Comparison of ENCODE assay signal across 12 mouse cellular contexts in the genomic region with DNA sequence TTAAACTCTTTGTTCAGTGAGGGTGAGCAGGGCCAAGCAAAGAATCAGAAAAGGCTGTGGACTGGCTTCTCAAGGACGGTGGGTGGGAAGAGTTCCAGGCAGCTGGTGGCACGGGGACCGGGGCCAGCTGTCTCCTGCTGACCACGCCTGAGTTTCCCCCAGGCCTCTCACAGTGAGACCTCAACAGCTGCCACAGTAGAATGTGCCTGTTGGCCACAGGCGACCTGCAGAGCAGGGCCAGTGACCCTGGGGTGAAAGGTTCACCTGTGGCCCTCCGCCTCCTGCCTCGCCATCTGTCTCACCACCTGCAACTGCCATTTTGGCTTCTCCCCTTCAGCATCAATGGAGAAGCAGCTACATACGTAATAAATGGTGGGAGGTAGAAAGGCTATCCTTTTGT. TPM values are rescaled to one million over a fixed set of nuclear protein-coding genes. Genes with fewer than 3 reads are reported as not detected.
A peak's percentile ranks its signal among the peaks of the same experiment; 100 is the strongest.
DNase-seq lines count a peak whose midpoint lies in the region; ATAC-seq and TF ChIP-seq lines count a peak whose summit lies in the region.
"Had no signal": no experiment of that assay in that cellular context is flagged by ENCODE, and none has a peak within 500 bp of the region (broad histone marks: within the 10 kb centered on the region; RNA-seq: fewer than 3 reads in every experiment).

No protein-coding gene starts in this region.

- no peak for TF ChIP-seq POLR2A in cerebellum, adult 2 months (IDR thresholded peaks at IDR 0.05; ENCODE audit: borderline replicate concordance, insufficient read depth, low read length)

- TF ChIP-seq CTCF in cerebellum, adult 2 months (IDR thresholded peaks at IDR 0.05; ENCODE audit: borderline replicate concordance, insufficient read depth, low read depth, low read length): no peak

- no peak overlapping the region for H3K27ac ChIP-seq in hindbrain, embryonic 11.5 days (ENCODE audit: low read depth, low read length)
- H3K27ac ChIP-seq in hindbrain, embryonic 12.5 days: no peak overlapping the region
- no peak overlapping the region for H3K27ac ChIP-seq in cerebellum, adult 2 months (ENCODE audit: insufficient read depth, low read length)
- H3K27ac ChIP-seq in neural tube, embryonic 13.5 days (replicated peaks): peak overlapping the region; percentile 38; the same call in 1 of the 2 replicates
- H3K27ac ChIP-seq: kidney, embryonic 15.5 days; liver, embryonic 15.5 days had no signal

- no peaks in the 10 kb centered on the region for H3K9me3 ChIP-seq in hindbrain, embryonic 11.5 days (ENCODE audit: control insufficient read depth, low read length)
- H3K9me3 ChIP-seq in hindbrain, embryonic 12.5 days (replicated peaks): no peaks in the 10 kb centered on the region
- no peaks in the 10 kb centered on the region for H3K9me3 ChIP-seq in neural tube, embryonic 13.5 days
- H3K9me3 ChIP-seq: kidney, embryonic 15.5 days; liver, embryonic 15.5 days had no signal

- no peak overlapping the region for H3K9ac ChIP-seq in hindbrain, embryonic 11.5 days (ENCODE audit: low read depth, low read length)
- H3K9ac ChIP-seq in hindbrain, embryonic 12.5 days: no peak overlapping the region
- H3K9ac ChIP-seq in neural tube, embryonic 13.5 days: no peak overlapping the region
- H3K9ac ChIP-seq: kidney, embryonic 15.5 days; liver, embryonic 15.5 days had no signal

- peak; percentile 43; the same call in 1 of the 2 replicates for ATAC-seq in hindbrain, embryonic 11.5 days (ENCODE audit: low FRiP score)
- no peak for ATAC-seq in hindbrain, embryonic 12.5 days (ENCODE audit: low FRiP score)
- no peak for ATAC-seq in neural tube, embryonic 13.5 days (ENCODE audit: low read depth)

- 30% methylated on average over 8 of the region's 8 CpGs for WGBS in hindbrain, embryonic 11.5 days
- 32% methylated on average over 8 of the region's 8 CpGs for WGBS in hindbrain, embryonic 12.5 days
- 15% methylated on average over 8 of the region's 8 CpGs for WGBS in cerebellum, adult 2 months
- 23% methylated on average over 8 of the region's 8 CpGs for WGBS in neural tube, embryonic 13.5 days

- H3K27me3 ChIP-seq in hindbrain, embryonic 11.5 days (ENCODE audit: control insufficient read depth, insufficient read depth, low read length): no peaks in the 10 kb centered on the region
- H3K27me3 ChIP-seq in hindbrain, embryonic 12.5 days: no peaks in the 10 kb centered on the region
- H3K27me3 ChIP-seq in cerebellum, adult 2 months (ENCODE audit: control insufficient read depth, insufficient read depth, low read length): no peaks in the 10 kb centered on the region
- no peaks in the 10 kb centered on the region for H3K27me3 ChIP-seq in neural tube, embryonic 13.5 days
- H3K27me3 ChIP-seq: liver, embryonic 15.5 days had no signal

- DNase-seq in hindbrain, embryonic 11.5 days (ENCODE audit: low spot score): peak; percentile 39
- DNase-seq in cerebellum, adult 2 months: peak; percentile 72
- DNase-seq in cerebellum, postnatal 36 days: peak; percentile 62 to 64
- DNase-seq in liver: no peak
- DNase-seq in natural killer cell, adult 2 months (ENCODE audit: low spot score in 2 of 2): no peak
- DNase-seq: heart, postnatal 4 days; lung, postnatal 36 days; thymus, adult 2 months had no signal

- H3K4me2 ChIP-seq in hindbrain, embryonic 11.5 days (replicated peaks; ENCODE audit: low read depth, low read length): no peak overlapping the region
- no peak overlapping the region for H3K4me2 ChIP-seq in hindbrain, embryonic 12.5 days (replicated peaks)
- H3K4me2 ChIP-seq in neural tube, embryonic 13.5 days: no peak overlapping the region
- H3K4me2 ChIP-seq: kidney, embryonic 15.5 days; liver, embryonic 15.5 days had no signal

- H3K36me3 ChIP-seq in hindbrain, embryonic 11.5 days (ENCODE audit: control insufficient read depth, insufficient read depth, low read length): no peaks in the 10 kb centered on the region
- 0 out of 2 replicates have a peak, but pooled peaks cover 4% of the 10 kb centered on the region for H3K36me3 ChIP-seq in hindbrain, embryonic 12.5 days
- no peaks in the 10 kb centered on the region for H3K36me3 ChIP-seq in neural tube, embryonic 13.5 days
- H3K36me3 ChIP-seq: kidney, embryonic 15.5 days; liver, embryonic 15.5 days had no signal

- 0 out of 2 replicates have a peak, but pooled peaks cover 2% of the 10 kb centered on the region for H3K4me1 ChIP-seq in hindbrain, embryonic 11.5 days (replicated peaks; ENCODE audit: control insufficient read depth, insufficient read depth, low read length)
- peaks cover 23% of the 10 kb centered on the region for H3K4me1 ChIP-seq in hindbrain, embryonic 12.5 days
- H3K4me1 ChIP-seq in cerebellum, adult 2 months (ENCODE audit: control insufficient read depth, insufficient read depth, low read length): peaks cover 48% of the 10 kb centered on the region
- H3K4me1 ChIP-seq in neural tube, embryonic 13.5 days (replicated peaks): peaks cover 46% of the 10 kb centered on the region
- H3K4me1 ChIP-seq: liver, embryonic 15.5 days had no signal

- H3K4me3 ChIP-seq in hindbrain, embryonic 11.5 days (ENCODE audit: low read depth, low read length): no peak overlapping the region
- H3K4me3 ChIP-seq in hindbrain, embryonic 12.5 days: no peak overlapping the region
- H3K4me3 ChIP-seq in cerebellum, adult 2 months (replicated peaks; ENCODE audit: insufficient read depth, low read depth, low read length): no peak overlapping the region
- no peak overlapping the region for H3K4me3 ChIP-seq in neural tube, embryonic 13.5 days
- H3K4me3 ChIP-seq: kidney, embryonic 15.5 days; liver, embryonic 15.5 days had no signal

RNA-seq across cellular contexts. Expression of a gene that starts 35.1 kb away (rescaled TPM):
- 14.8 and 21.1 TPM in 2 replicates for polyA plus RNA-seq in hindbrain, embryonic 11.5 days (2014; fragmentation: Nextera tagmentation; extraction: Ambion mirVana)
- polyA plus RNA-seq in hindbrain, embryonic 12.5 days (2016; fragmentation: Nextera tagmentation; extraction: Ambion mirVana): 15.2 and 20.2 TPM in 2 replicates
- polyA plus RNA-seq in cerebellum, adult 2 months (2012; rRNA removed): 9.9 and 10.9 TPM in 2 replicates
- 13.2 and 18.2 TPM in 2 replicates for polyA plus RNA-seq in neural tube, embryonic 13.5 days (2015; fragmentation: Nextera tagmentation; extraction: Ambion mirVana)
- polyA plus RNA-seq: liver, embryonic 15.5 days had no signal

Comparison
In these comparisons a context has a peak if more than half of its experiments do, and no peak if none do; other contexts are left out.
1. DNase-seq: peak in hindbrain, embryonic 11.5 days (single experiment), cerebellum, adult 2 months (2 of 2) and cerebellum, postnatal 36 days (2 of 2); none in liver (single experiment) and natural killer cell, adult 2 months (0 of 2).